Mouse (Mus musculus) hindbrain, postnatal 0 days (tissue): ENCODE measurements at regions not wholly inside any gene's neighbourhood (a gene's known extent, or its start where the extent isn't known, plus 50 kb on each side); places are given as distances from the start of the nearest gene placed in this dataset.

Experiments
- ATAC-seq: fragments of 200-750 bp; cut with Nextera tagmentation; 2 replicates; pipeline ENCODE4 v1.8.0; 2017; ENCODE audit warnings: mild to moderate bottlenecking, moderate TSS enrichment, moderate library complexity
- DNase-seq: peaks from one replicate; pipeline ENCODE4 v3.0.0-alpha.2; 2015; ENCODE audit warnings: low spot score
- H3K27ac ChIP-seq: fragments of 300-500 bp; sonication (generic); 2 replicates; pipeline ENCODE4 v1.5.1; 2014; ENCODE audit warnings: mild to moderate bottlenecking
- H3K27me3 ChIP-seq: fragments of 300-500 bp; sonication (generic); 2 replicates; pipeline ENCODE4 v1.6.1; 2014; ENCODE audit warnings: low read length, mixed read lengths; ENCODE audit not compliant: insufficient read depth
- H3K36me3 ChIP-seq: fragments of 300-500 bp; sonication (generic); 2 replicates; pipeline ENCODE4 v1.6.1; 2014; ENCODE audit warnings: low read length, mixed read lengths; ENCODE audit not compliant: insufficient read depth
- H3K4me1 ChIP-seq: fragments of 300-500 bp; sonication (generic); 2 replicates; pipeline ENCODE4 v1.6.1; 2014; ENCODE audit warnings: antibody characterized with exemption, low read length, mixed read lengths; ENCODE audit not compliant: insufficient read depth
- H3K4me2 ChIP-seq: fragments of 300-500 bp; sonication (generic); 2 replicates; pipeline ENCODE4 v1.6.1; 2014; ENCODE audit warnings: low read depth, mild to moderate bottlenecking, low read length, moderate library complexity, mixed read lengths
- H3K4me3 ChIP-seq: fragments of 300-500 bp; sonication (generic); 2 replicates; pipeline ENCODE4 v1.5.1; 2014; ENCODE audit warnings: low read length
- H3K9ac ChIP-seq: fragments of 300-500 bp; sonication (generic); replicated peaks from 2 replicates; pipeline ENCODE4 v1.6.1; 2014; ENCODE audit warnings: mild to moderate bottlenecking, low read length, moderate library complexity, mixed read lengths
- H3K9me3 ChIP-seq: fragments of 300-500 bp; sonication (generic); 2 replicates; pipeline ENCODE4 v1.6.1; 2016; ENCODE audit warnings: low read length, mixed read lengths
- CTCF ChIP-seq: IDR thresholded peaks from 2 replicates; pipeline ENCODE4 v1.5.1; 2016; ENCODE audit warnings: antibody characterized with exemption, control low read depth, low read depth
- WGBS: fragments of 180-500 bp; shearing (Covaris S2); extraction: QIAGEN DNeasy Blood & Tissue Kit; methylation state at CpG from one replicate; pipeline ENCODE4 v1.1.7; 2014; 5-methylcytosine and 5-hydroxymethylcytosine counted together

DNA sequence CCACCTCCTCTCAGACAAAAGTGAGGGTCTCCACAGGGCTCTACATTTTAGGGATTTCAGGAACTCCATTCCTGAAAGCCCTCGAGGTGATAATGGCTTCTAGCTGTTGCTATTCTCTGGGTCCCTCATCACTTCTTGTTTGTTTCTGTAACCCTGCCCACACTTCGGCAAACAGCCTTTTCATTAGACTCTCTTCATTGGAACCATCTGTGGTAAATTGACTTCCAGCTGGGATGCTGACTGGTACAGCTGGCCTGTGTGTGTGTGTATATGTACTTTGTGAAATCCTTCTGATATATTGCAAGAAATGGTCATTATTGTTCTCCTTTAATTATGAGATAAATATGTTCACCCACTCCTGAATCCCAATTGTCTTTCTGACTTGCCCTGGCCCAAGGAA lies 50.3 kb downstream of the Gm10192 start:
- DNase-seq (peak; percentile 56), ATAC-seq (peak; percentile 38; the same call in 1 of the 2 replicates)
- H3K9me3 ChIP-seq, result no peaks in the 10 kb centered on the region
- no peak for TF ChIP-seq CTCF
- no peak overlapping the region for H3K27ac ChIP-seq
- H3K36me3 ChIP-seq, result no peaks in the 10 kb centered on the region
- no peak overlapping the region for H3K4me2 ChIP-seq
- H3K27me3 ChIP-seq, result no peaks in the 10 kb centered on the region
- peaks cover 3% of the 10 kb centered on the region; the same call in 1 of the 2 replicates for H3K4me1 ChIP-seq
- H3K9ac ChIP-seq, result no peak overlapping the region
- no peak overlapping the region for H3K4me3 ChIP-seq
- WGBS, result 10% methylated on average over 2 of the region's 2 CpGs

DNA sequence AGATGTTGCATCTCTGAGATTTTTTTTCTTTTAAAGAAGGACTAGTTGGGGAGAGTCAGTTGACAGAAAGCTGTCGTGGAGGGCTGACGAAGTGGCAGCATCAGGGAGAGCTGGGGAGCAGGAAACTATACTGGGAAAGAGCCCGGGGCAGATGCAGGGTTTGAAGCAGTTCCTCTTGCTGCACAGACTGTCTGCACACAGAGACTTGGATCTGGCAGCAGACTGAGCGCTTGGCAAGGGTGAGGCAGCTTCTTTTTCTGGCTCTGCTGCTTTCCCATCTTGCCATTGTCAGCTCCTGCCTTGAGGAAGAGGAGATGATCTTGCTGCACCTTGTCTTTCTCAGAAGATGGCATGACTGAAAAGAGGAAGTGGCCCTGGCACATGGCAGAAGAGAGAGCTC lies 55.2 kb downstream of the Gm10192 start:
- no peak overlapping the region for H3K4me2 ChIP-seq
- H3K4me1 ChIP-seq, result peaks cover 3% of the 10 kb centered on the region; the same call in 1 of the 2 replicates
- ATAC-seq (no peak), DNase-seq (peak; percentile 57)
- TF ChIP-seq CTCF, result no peak
- no peaks in the 10 kb centered on the region for H3K27me3 ChIP-seq
- no peak overlapping the region for H3K9ac ChIP-seq
- H3K4me3 ChIP-seq, result no peak overlapping the region
- H3K36me3 ChIP-seq, result no peaks in the 10 kb centered on the region
- WGBS, result 52% methylated on average over 4 of the region's 4 CpGs
- no peak overlapping the region for H3K27ac ChIP-seq
- H3K9me3 ChIP-seq, result no peaks in the 10 kb centered on the region

DNA sequence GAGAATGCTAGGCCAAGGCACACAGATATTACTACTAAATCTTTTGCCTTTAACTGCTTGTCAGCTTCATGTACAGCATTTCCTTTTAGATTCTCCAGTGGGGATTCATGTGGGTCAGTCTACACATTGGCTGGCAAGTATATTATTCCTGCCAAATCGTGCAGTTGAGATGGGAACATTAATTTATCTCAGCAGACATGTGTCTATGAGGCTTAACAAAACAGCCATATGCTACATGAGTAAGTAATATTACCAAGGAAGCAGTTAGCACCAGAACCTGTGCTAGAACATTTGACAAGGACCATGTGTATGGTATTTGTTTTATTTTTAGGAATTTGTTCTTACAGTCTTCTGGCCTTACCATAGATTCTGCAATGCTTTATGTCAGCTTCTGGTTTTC lies 59.1 kb downstream of the Gm10192 start:
- DNase-seq (no peak), ATAC-seq (no peak)
- Histone ChIP-seq H3K27me3 (no peaks in the 10 kb centered on the region), H3K4me2 (no peak overlapping the region), H3K4me3 (no peak overlapping the region), H3K9me3 (no peaks in the 10 kb centered on the region), H3K4me1 (peaks cover 3% of the 10 kb centered on the region; the same call in 1 of the 2 replicates), H3K36me3 (no peaks in the 10 kb centered on the region), H3K9ac (no peak overlapping the region), H3K27ac (no peak overlapping the region)
- WGBS, result 38% methylated on average over 1 of the region's 1 CpGs
- no peak for TF ChIP-seq CTCF

- 90% methylated on average over 2 of the region's 2 CpGs for WGBS
- H3K27me3 ChIP-seq, result no peaks in the 10 kb centered on the region
- no peak for DNase-seq
- H3K9me3 ChIP-seq, result no peaks in the 10 kb centered on the region
- H3K27ac ChIP-seq, result no peak overlapping the region
- H3K4me1 ChIP-seq, result no peaks in the 10 kb centered on the region
- no peak for ATAC-seq
- H3K9ac ChIP-seq, result no peak overlapping the region
- H3K36me3 ChIP-seq, result no peaks in the 10 kb centered on the region
- no peak overlapping the region for H3K4me2 ChIP-seq
- H3K4me3 ChIP-seq, result no peak overlapping the region
- TF ChIP-seq CTCF, result no peak
These were observed 61.0 kb downstream of the Gm10192 start for GRCm38 (mm10) chr4:97121952-97122351.

GRCm38 (mm10) chr4:97119459-97119858 lies 63.5 kb downstream of the Gm10192 start:
- 86% methylated on average over 2 of the region's 2 CpGs for WGBS
- no peak for ATAC-seq

GRCm38 (mm10) chr4:97117016-97117415 lies 66.0 kb downstream of the Gm10192 start:
- ATAC-seq (no peak), DNase-seq (no peak)
- H3K36me3 ChIP-seq, result no peaks in the 10 kb centered on the region
- H3K9ac ChIP-seq, result no peak overlapping the region
- H3K27ac ChIP-seq, result no peak overlapping the region
- H3K4me1 ChIP-seq, result no peaks in the 10 kb centered on the region
- no peaks in the 10 kb centered on the region for H3K9me3 ChIP-seq
- TF ChIP-seq CTCF, result no peak
- no peak overlapping the region for H3K4me3 ChIP-seq
- no peaks in the 10 kb centered on the region for H3K27me3 ChIP-seq
- no peak overlapping the region for H3K4me2 ChIP-seq
- WGBS, result 55% methylated on average over 1 of the region's 1 CpGs

More at GRCm38 (mm10) chr4:97119459-97119858, 63.5 kb downstream of the Gm10192 start:
- Histone ChIP-seq H3K27ac (no peak overlapping the region), H3K9ac (no peak overlapping the region), H3K27me3 (no peaks in the 10 kb centered on the region), H3K4me2 (no peak overlapping the region), H3K36me3 (no peaks in the 10 kb centered on the region), H3K4me1 (no peaks in the 10 kb centered on the region), H3K4me3 (no peak overlapping the region), H3K9me3 (no peaks in the 10 kb centered on the region)
- DNase-seq, result no peak
- TF ChIP-seq CTCF, result no peak

DNA sequence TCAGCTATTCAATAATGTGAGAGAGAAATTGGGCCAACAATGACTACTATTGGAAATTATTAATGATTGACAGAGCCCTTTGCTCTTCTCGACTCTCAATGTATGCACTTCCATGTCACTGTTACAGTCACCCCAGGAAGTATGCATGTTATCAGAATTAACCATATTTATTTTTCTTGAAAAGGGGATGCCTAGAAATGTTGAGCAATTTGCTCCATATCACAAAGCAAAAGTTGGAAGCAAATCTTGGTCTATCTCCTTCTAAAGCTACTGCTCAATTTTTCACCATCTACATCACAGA lies 80.3 kb downstream of the Gm10192 start:
- 74% methylated on average over 1 of the region's 1 CpGs for WGBS

More for the DNA sequence above, 80.3 kb downstream of the Gm10192 start:
- Histone ChIP-seq H3K4me3 (no peak overlapping the region), H3K9ac (no peak overlapping the region), H3K27ac (no peak overlapping the region), H3K4me2 (no peak overlapping the region), H3K9me3 (no peaks in the 10 kb centered on the region), H3K4me1 (no peaks in the 10 kb centered on the region), H3K36me3 (no peaks in the 10 kb centered on the region), H3K27me3 (no peaks in the 10 kb centered on the region)
- DNase-seq (no peak), ATAC-seq (no peak)
- TF ChIP-seq CTCF, result no peak
